Mouse (Mus musculus): ENCODE results near the gene Rbfox1.

Rbfox1 gene

GRCm38 (mm10) chr16:6095604-6096372 is 210.6 kb downstream of the Rbfox1 start:
- no peak for DNase-seq (ENCODE audit: low spot score in 2 of 2)

GRCm38 (mm10) chr16:6097244-6098040 is 212.3 kb downstream of the Rbfox1 start:
- DNase-seq (ENCODE audit: low spot score in 2 of 2) = no peak

- no peak for DNase-seq (ENCODE audit: low spot score in 2 of 2)
Observed at GRCm38 (mm10) chr16:6098116-6098515, 213.0 kb downstream of the Rbfox1 start.

- no peak for DNase-seq (ENCODE audit: low spot score in 2 of 2)
Observed at GRCm38 (mm10) chr16:6099598-6099997, 214.4 kb downstream of the Rbfox1 start.

- no peak for DNase-seq (ENCODE audit: low spot score in 2 of 2)
Observed at GRCm38 (mm10) chr16:6100421-6100877, 215.3 kb downstream of the Rbfox1 start.

GRCm38 (mm10) chr16:6103713-6104112 is 218.6 kb downstream of the Rbfox1 start:
- no peak for DNase-seq (ENCODE audit: low spot score in 2 of 2)

- DNase-seq (ENCODE audit: low spot score in 2 of 2) = no peak
Observed at GRCm38 (mm10) chr16:6110121-6110520, 225.0 kb downstream of the Rbfox1 start.

GRCm38 (mm10) chr16:6113836-6114475 is 228.8 kb downstream of the Rbfox1 start:
- no peak for DNase-seq (ENCODE audit: low spot score in 2 of 2)

GRCm38 (mm10) chr16:6119472-6119871 is 234.3 kb downstream of the Rbfox1 start:
- no peak for DNase-seq (ENCODE audit: low spot score in 2 of 2)

- no peak for DNase-seq (ENCODE audit: low spot score in 2 of 2)
Observed at GRCm38 (mm10) chr16:6121232-6121631, 236.1 kb downstream of the Rbfox1 start.

GRCm38 (mm10) chr16:6122859-6123258 is 237.7 kb downstream of the Rbfox1 start:
- no peak for DNase-seq (ENCODE audit: low spot score in 2 of 2)

- DNase-seq (ENCODE audit: low spot score in 2 of 2) = no peak
Observed at GRCm38 (mm10) chr16:6128314-6128713, 243.2 kb downstream of the Rbfox1 start.

- DNase-seq (ENCODE audit: low spot score in 2 of 2) = no peak
Observed at GRCm38 (mm10) chr16:6135016-6135415, 249.9 kb downstream of the Rbfox1 start.

- DNase-seq (ENCODE audit: low spot score in 2 of 2) = no peak
Observed at GRCm38 (mm10) chr16:6139432-6139831, 254.3 kb downstream of the Rbfox1 start.

GRCm38 (mm10) chr16:6147957-6148356 is 262.8 kb downstream of the Rbfox1 start:
- DNase-seq (ENCODE audit: low spot score in 2 of 2) = no peak

GRCm38 (mm10) chr16:6149345-6149744 is 264.2 kb downstream of the Rbfox1 start:
- DNase-seq (ENCODE audit: low spot score in 2 of 2) = no peak

GRCm38 (mm10) chr16:6155556-6155955 is 270.4 kb downstream of the Rbfox1 start:
- DNase-seq (ENCODE audit: low spot score in 2 of 2) = no peak

- no peak for DNase-seq (ENCODE audit: low spot score in 2 of 2)
Observed at GRCm38 (mm10) chr16:6164476-6164875, 279.3 kb downstream of the Rbfox1 start.

GRCm38 (mm10) chr16:6169346-6169745 is 284.2 kb downstream of the Rbfox1 start:
- DNase-seq (ENCODE audit: low spot score in 2 of 2) = no peak

GRCm38 (mm10) chr16:6180819-6181218 is 295.7 kb downstream of the Rbfox1 start:
- no peak for DNase-seq (ENCODE audit: low spot score in 2 of 2)

GRCm38 (mm10) chr16:6182329-6182728 is 297.2 kb downstream of the Rbfox1 start:
- no peak for DNase-seq (ENCODE audit: low spot score in 2 of 2)

GRCm38 (mm10) chr16:6192358-6192757 is 307.2 kb downstream of the Rbfox1 start:
- no peak for DNase-seq (ENCODE audit: low spot score in 2 of 2)
